Mouse (Mus musculus): ENCODE measurements around the gene Rpl35a. TPM values are rescaled to one million over a fixed set of nuclear protein-coding genes. Genes with fewer than 3 reads are reported as not detected.
"Not testable (repeated sequence)": the region's sequence is repeated elsewhere in the genome, so short reads cannot be mapped to it uniquely, and the experiment has no call there.

Gene Rpl35a
- total RNA-seq, 2 experiments from 2014 or later, result 380 to 387 TPM

DNA sequence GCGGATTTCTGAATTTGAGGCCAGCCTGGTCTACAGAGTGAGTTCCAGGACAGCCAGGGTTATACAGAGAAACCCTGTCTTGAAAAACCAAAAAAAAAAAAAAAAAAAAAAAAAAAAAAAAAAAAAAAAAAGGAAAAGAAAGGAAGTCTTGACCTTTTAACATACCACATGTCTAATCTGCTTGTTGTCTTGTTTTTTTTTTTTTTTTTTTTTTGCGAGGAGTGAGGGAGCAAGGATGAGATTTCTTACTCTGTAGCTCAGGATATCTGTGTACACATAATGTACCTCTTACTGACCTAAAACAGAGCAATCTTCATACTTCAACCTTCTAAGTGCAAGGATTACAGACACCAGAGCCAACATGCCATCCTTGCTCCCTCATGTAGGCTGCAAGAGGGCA, 1.3 kb upstream of the Rpl35a start:
- intact Hi-C loops (cut with DNase I); DNase-seq: not testable (repeated sequence)

DNA sequence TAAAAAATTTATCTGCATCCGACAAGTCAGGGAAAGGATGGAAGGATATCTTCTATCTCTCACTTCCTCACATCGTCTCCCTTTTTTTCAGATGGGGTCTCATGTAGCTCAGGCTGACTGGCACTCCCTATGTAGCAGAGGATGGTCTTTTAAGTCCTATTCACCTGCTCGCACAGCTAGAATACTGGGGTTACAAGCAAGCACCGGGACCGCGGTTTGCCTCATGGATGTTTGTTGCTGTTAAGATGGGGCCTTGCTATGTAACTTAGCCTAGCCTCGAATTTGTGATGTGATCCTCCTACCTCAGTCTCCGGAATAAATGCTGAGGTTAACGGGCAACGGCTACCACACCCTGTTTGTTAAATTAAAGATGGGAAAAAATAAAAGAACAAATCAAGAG, 598 bp upstream of the Rpl35a start:
- intact Hi-C loops (cut with DNase I), result no loop called here
- peak in 1 of 2 experiments; percentile 16 for DNase-seq

DNA sequence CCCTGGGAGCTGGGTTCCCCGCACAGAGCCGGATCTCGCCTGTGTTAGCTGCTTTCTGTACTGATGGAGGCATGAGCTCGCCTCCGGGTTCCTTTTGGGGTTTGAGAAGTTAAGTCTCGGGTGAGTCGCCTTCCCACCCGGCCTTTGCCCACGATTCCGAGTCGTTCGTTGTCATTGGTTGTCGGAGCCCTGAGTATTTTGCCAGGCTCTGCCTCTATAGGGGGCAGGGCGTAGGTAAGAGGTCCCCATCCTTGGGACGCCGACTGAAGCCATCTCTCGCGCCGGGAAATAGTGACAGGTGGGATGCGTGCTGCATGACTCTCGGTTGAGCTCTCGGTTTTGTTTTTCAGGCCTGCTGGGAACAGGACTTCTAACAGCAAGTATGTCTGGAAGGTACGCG, 533 bp downstream of the Rpl35a start:
- no peak for DNase-seq

DNA sequence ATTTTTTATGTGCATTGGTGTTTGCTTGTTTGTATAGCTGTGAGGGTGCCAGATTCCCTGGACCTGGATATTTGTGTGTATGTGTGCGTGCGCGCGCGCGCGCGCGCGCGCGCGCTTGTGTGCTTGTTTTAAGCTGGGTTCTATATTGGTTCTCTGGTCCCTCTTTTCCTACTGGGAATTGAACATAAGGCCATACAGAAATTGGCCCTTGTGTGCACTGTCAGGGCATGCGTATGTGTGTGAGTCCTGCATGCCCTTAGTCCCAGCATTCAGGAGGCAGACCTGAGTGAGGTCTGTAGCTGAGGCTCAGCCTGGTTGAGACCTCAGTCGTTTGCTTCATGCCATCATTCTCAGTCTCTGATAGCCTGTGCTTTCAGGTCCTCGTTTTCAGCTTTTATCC, 1.8 kb downstream of the Rpl35a start:
- DNase-seq, result no peak
- intact Hi-C loops (cut with DNase I), result no loop called here

More for the DNA sequence above, 533 bp downstream of the Rpl35a start:
- intact Hi-C loops (cut with DNase I), result no loop called here

DNA sequence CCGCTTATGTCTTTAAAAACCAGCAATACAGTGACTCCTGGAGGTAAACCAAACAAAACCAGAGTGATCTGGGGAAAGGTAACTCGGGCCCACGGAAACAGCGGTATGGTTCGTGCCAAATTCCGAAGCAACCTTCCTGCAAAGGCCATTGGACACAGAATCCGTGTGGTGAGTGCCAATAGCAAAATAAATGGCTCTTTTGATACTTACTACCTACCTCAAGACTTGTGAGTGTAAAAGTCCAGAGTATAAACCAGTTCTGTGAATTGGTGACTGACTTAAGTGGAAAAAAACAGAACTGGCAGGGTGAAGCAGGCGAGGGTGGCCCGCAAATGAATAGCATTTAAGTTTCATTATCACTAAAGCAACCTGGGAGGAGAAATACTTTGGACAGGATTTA, 2.4 kb downstream of the Rpl35a start:
- DNase-seq; intact Hi-C loops (cut with DNase I): not testable (repeated sequence)

DNA sequence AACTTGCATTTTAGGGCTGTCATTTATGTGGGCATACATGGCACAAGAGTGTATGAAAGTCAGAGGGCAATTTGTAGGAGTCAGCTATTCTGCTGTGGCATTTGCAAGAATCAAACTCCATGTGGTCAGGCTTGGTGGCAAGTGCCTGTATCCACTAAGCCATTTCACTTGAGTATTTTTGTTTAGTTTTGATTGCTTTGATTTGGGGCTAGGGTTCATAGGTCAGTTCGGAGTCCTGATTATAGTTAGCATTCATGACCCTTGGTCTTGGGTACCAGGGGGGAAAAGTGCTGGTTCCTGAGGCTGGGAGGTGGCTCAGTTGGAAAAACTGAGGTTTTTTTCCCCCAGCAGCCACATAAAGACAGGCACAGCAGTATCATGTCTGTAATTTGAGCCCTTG, 3.2 kb downstream of the Rpl35a start:
- DNase-seq, result no peak
- intact Hi-C loops (cut with DNase I), result no loop called here

DNA sequence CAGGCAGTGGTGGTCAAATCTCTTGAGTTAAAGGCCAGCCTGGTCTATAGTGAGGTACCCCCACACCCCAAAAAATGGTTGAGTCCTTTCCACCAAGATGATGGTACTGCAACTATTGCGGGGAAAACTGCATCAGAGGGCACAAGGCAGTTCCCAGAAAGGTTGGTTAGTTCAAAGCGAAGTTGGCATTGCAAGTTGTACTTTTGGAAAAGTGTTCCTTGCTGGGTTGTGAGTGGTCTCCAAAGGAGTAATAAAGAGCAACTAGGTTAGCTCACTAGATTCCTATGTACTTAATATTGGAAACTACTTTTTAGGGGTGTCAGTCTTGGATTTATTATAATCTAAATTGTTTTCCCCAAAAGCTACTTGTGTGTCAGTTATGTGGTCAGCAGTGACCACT, 4.7 kb downstream of the Rpl35a start:
- no peak for DNase-seq
- intact Hi-C loops (cut with DNase I), result no loop called here

DNA sequence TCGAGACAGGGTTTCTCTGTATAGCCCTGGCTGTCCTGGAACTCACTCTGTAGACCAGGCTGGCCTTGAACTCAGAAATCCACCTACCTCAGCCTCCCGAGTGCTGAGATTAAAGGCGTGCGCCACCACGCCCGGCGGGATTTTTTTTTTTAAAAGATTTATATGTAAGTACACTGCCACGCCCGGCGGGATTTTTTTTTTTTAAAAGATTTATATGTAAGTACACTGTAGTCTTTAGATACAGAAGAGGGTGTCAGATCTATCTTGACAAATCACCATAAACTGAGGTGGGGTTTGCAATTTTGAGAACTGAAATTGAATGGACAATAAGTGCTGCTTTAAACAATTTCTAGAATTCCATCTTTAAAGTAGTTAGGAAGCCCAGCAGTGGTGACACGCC, 5.1 kb downstream of the Rpl35a start:
- intact Hi-C loops (cut with DNase I), result no loop called here
- no peak for DNase-seq

DNA sequence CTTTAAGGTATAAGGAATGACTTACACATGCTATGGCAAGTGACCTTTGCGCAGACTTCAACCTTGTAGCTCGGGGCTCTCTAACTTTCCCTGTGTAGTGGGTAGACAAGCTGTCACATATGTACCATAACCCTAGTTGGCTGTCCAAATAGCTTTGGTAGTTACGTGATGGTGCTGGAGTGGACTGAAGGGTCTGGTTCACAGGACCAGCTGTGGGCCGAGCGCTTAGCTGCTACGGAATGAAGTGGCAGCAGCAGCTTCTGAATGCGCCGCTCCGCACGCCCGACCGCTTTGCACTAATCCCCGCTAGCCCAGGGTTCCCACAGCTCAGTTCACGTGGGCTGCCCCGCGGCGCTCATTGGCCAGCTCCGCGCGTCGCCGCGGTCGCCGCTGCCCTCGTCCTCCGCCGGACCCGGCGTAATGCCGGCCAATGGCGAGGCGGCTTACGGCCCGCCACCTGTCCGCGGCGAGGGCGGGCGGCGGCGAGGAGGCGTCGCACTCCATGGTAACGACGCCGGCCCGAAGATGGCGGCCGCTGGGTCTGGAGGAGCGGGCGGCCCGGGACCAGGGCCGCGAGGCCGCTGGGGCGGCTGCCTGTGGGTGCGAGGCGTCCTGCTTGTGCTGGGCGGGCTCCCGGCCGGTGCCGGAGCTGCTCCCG, 5.9 kb downstream of the Rpl35a start, which contains the start of gene Lmln:
Lmln (plus strand) TSS at position 498 of the 658 bp plus-strand sequence.
- intact Hi-C loops (cut with DNase I), result no loop called here
- DNase-seq, result peak; percentile 93 to 94

DNA sequence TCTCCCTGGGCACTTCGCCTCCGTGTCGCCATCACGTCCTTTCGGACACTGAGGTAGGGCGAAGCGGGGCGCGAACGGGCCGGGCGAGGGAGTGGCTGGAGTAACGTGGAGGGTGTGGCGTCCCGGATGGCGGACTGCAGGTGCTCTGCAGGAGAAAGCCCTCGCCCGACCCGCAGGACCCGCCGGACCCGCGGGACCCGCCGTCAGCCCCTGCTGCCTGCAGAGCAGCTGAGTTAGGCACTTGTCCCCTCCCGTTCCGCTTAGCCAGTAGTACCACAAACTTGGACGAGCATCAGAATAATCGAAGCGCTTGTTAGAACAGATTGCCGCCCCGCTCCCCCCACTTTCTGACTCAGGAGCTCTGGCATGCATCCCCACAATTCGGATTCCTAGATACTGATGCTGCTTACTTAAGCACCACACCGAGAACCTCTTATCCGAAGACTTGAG, 6.5 kb downstream of the Rpl35a start:
- no peak for DNase-seq
- intact Hi-C loops (cut with DNase I), result no loop called here

DNA sequence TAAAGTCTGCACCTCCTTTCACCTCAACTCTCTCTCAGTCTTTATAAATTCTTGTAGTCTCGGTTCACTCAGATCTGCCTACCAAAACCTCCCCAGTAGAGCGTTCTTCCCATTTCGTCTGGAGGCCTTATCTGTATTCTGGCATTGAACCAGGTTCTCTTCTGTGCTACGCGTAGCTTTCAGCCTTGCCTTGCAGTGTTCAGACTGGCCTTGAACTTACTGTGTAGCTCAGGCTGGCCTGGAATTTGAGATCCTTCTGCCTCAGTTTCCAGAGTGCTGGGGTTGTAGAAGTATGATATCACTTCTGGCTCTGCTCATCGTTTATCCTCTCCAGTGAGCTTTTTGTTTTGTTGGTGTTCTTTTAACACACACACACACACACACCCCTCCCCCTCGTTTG, 7.0 kb downstream of the Rpl35a start:
- DNase-seq, result peak in 1 of 2 experiments; percentile 24
- intact Hi-C loops (cut with DNase I), result no loop called here

DNA sequence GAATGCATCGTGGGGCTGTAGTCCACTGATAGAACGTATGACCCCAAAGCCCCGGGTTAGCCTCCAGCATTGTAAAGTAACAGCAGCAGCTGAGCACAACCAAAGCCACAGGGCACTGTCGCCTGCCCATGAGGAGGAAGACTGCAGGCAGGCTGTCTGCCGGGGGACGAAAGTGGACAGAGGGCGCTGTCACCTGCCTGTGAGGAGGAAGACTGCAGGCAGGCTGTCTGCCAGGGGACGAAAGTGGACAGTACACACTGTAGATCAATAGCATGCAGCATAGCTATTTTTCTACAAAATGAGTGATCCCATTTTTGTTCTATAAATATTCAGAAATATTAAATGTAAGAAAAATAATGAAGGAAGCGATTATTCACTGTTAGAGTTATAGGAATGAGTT, 8.4 kb downstream of the Rpl35a start:
- intact Hi-C loops (cut with DNase I), result no loop called here
- DNase-seq, result no peak

DNA sequence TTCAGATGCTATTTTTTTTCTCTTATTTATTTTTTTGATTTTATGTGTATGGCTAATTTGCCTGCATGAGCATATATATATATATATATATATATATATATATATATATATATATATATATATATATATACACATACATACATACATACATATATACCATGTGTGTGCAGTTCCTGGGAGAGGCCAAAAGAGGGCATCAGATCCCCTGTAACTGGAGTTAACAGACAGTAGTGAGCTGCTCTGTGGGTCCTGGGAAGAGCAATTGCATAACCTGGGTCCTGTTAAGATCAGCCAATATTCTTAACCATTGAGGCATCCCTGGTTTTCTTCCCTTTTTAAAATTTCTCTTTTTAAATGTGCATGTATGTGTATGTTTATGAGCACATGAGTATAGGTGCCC, 14.7 kb downstream of the Rpl35a start:
- no peak for DNase-seq
- intact Hi-C loops (cut with DNase I), result no loop called here

DNA sequence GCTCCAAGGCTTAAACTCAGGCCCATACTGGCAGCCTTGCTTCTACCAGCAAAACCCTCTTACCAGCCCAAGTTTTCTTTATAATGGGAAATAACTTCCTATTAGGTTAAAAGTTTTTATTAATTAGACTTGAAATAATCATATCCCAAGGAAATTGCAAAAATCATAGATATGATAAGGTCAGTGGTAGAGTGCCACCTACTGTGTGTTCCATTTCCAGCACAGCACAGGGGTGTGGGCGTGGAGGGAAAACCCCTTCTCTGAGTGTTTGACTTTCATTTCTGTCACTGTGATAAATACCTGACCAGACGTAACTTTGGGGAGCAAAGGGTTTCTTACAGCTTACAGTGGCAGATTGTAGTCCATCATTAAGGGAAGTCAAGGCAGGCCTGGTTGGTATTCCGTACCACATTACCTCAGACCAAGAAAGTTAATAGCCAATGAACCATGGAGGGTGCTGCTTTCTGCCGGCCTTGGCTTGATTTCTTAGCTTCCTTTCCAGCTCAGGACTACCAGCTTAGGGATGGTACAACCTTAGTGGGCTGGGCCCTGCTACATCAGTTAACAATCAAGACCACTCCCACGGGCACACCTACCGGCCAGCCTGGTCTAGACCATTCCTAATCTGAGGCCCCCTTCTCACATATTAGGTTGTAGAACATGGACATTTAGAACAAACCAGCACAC, 16.8 kb downstream of the Rpl35a start:
- no peak for DNase-seq
- intact Hi-C loops (cut with DNase I), result no loop called here

DNA sequence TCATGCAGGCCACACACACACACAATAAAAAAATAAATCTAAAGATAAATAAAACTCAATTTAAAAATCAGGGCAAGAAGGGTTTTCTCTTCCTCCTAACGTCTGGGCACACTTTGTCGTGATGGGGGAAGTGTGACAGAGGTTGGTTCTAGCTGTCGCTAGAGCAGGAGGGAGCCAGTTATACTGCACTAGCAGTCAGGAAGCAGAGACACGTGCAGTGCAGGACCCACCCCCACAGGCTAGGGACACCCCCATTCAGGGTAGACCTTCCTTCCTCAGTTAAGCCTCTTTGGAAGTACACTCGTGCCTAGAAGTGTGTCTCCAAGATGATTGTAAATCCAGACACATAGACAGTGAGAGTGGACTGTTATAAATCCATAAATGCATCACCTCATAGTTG, 18.7 kb downstream of the Rpl35a start:
- intact Hi-C loops (cut with DNase I), result no loop called here

DNA sequence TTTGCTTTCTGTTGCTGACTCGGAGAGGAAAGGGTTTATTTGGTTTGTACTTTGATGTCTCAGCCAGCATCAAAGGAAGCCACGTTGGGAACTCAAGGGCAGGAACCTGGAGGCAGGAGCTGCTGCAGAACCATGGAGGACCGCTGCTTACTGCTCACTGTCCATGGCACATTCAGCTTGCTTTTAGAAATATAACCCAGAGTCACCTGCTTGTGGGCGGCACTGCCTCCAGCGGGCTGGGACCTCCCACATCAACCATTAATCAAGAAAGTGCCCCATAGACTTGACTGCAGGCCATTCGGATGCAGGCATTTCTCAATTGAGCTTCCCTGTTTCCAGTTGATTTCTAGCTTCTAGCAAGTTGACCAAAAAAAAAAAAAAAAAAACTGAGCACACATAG, 19.8 kb downstream of the Rpl35a start:
- no peak for DNase-seq
- intact Hi-C loops (cut with DNase I), result no loop called here

More for the DNA sequence above, 18.7 kb downstream of the Rpl35a start:
- DNase-seq, result no peak

DNA sequence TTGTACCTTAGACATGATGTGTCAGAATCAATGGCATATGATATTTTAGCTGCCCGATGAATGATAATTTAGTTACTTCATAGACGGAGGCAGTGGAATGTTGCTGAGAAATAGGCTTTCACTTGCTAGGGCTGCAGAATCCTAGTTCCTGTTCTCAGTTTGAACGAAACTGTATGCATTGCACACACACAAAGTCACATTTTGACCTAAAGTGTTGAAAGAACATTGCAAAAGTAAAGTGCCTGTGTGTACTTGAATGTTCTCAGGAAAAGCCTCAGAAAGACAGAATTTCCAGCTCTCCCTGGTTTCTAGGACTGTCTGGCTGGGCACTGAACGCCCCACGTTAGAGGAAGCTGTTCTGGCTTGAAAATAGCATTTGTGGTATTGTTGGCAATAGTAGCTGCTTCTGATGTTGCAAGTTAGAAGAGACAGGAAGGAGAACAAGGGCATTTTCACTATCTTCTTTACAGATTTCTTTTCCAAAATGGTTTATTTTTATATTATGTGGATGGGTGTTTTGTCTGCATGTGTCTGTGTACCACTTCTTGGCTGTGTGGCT, 20.9 kb downstream of the Rpl35a start:
- intact Hi-C loops (cut with DNase I), result no loop called here
- no peak for DNase-seq

DNA sequence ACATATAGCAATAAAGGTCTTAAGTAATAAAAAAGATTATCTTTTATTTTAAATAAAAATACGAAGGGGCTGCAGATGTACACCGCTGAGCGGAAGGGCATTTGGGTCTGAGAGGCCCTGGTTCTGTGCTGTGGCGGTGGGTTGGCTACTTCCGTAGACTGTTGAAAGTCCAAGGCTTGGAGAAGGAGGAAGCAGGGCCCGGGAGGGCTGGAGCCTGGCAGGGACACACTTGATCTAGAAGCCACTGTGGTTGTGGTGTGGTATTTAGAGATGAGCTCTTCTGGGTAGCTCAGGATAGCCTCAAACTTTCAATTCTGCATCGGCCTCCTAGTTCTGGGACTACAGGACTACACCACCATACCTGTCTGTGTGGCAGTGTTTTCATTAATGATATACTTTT, 23.8 kb downstream of the Rpl35a start:
- DNase-seq, result no peak
- intact Hi-C loops (cut with DNase I), result no loop called here

DNA sequence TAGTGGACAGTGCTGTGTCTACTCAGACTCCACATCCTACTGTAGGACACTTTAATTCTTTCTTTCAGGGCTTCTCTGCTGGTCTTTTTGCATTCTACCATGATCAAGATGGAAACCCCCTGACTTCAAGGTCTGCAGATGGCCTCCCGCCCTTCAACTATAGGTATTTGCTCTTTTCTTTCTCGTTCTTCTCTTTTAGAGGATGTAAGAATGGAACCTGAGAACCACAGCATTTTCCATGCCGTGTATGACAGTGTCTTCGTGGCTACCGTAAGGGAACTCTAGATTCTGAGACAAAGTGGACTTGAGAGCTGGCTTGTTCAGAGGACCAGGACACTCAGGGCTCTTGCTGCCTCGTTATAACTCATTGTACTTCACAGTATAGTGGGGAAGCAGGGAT, 26.7 kb downstream of the Rpl35a start:
- intact Hi-C loops (cut with DNase I), result no loop called here

DNA sequence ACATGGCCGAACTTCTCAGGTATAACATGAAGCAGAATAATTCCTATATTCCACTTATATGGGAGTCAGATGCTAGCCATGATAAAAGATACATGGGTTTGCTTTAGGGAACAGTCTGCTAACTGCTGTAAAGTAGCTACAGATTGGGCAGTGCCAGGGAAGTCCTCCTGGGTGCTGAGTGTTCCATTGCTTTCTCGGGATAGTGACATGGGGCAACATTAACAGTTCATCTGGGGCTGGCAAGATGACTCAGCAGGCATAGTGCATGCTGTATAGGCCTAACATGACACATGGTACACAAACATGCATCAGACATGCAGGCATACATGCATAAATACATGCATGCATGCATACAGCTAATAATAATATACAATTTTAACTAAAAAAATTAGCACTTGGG, 27.7 kb downstream of the Rpl35a start:
- intact Hi-C loops (cut with DNase I), result no loop called here
- no peak for DNase-seq

More for the DNA sequence above, 26.7 kb downstream of the Rpl35a start:
- no peak for DNase-seq

DNA sequence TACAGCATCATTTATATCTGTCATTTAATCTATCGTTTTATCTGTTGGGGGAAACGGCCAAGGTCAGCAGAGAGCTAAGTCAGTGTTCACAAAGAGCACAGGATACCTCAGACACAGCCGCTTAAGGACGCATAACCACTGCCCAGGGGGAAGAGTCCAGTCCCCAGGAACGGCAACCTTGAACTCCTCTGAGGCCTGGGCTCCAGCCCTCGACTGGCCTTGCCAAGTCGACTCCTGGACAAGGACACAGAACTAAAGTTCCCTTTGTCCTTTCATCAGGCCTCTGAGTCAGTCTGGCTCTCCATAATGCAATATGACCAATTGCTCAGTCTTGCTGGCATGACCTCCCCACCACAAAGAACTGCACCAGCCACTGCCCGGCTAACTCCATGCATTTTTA, 29.4 kb downstream of the Rpl35a start:
- no peak for DNase-seq
- intact Hi-C loops (cut with DNase I), result no loop called here
